Mouse (Mus musculus): ENCODE measurements around the gene Krtap3-3.

- no peak for TF ChIP-seq CTCF (IDR thresholded peaks at IDR 0.05; ENCODE audit: control insufficient read depth, insufficient read depth, insufficient read length)
- TF ChIP-seq CEBPB (IDR thresholded peaks at IDR 0.05; ENCODE audit: low read depth): no peak
- TF ChIP-seq USF1 (IDR thresholded peaks at IDR 0.05; ENCODE audit: low read depth): no peak
- no peak for TF ChIP-seq FOSL1 (IDR thresholded peaks at IDR 0.05; ENCODE audit: insufficient read depth, low read length, poor library complexity, severe bottlenecking)
- TF ChIP-seq MAX (IDR thresholded peaks at IDR 0.05): no peak
- no peak for TF ChIP-seq MYOG (IDR thresholded peaks at IDR 0.05; ENCODE audit: control insufficient read depth, extremely low read depth, insufficient read length)
- TF ChIP-seq MYOD1 (IDR thresholded peaks at IDR 0.05; ENCODE audit: control insufficient read depth, insufficient read length, low read depth): no peak
Observed at GRCm38 (mm10) chr11:99556753-99557152, 6.1 kb upstream of the Krtap3-3 start, which contains the start of gene Krtap3-2.

Data from C2C12 (cell line).